Mouse (Mus musculus): ENCODE data around the gene Pex6. TPM values are rescaled to one million over a fixed set of nuclear protein-coding genes. Genes with fewer than 3 reads are reported as not detected.
A peak's percentile ranks its signal among the peaks of the same experiment; 100 is the strongest.
"Not testable (repeated sequence)": the region's sequence is repeated elsewhere in the genome, so short reads cannot be mapped to it uniquely, and the experiment has no call there.

Pex6 gene
- total RNA-seq, 2 experiments from 2014 or later = 1.9 to 3.9 TPM

GRCm38 (mm10) chr17:46728021-46728420 is 16.8 kb downstream of the Pex6 start:
- no peak for ATAC-seq (replicated peaks; ENCODE audit: low FRiP score, poor library complexity, severe bottlenecking)

- ATAC-seq (replicated peaks; ENCODE audit: low FRiP score, poor library complexity, severe bottlenecking) = no peak
These were observed 17.2 kb downstream of the Pex6 start for GRCm38 (mm10) chr17:46728496-46728895.

- ATAC-seq (replicated peaks; ENCODE audit: low FRiP score, poor library complexity, severe bottlenecking) = no peak
These were observed 17.6 kb downstream of the Pex6 start, which contains the start of gene Gnmt for GRCm38 (mm10) chr17:46728904-46729318. TSS of gene Gnmt (minus strand) at chr17:46729168.

- ATAC-seq (replicated peaks; ENCODE audit: low FRiP score, poor library complexity, severe bottlenecking) = no peak
These were observed 22.8 kb downstream of the Pex6 start for GRCm38 (mm10) chr17:46734055-46734454.

GRCm38 (mm10) chr17:46735287-46735686 is 24.0 kb downstream of the Pex6 start:
- no peak for ATAC-seq (replicated peaks; ENCODE audit: low FRiP score, poor library complexity, severe bottlenecking)

GRCm38 (mm10) chr17:46736160-46736559 is 24.9 kb downstream of the Pex6 start:
- ATAC-seq (replicated peaks; ENCODE audit: low FRiP score, poor library complexity, severe bottlenecking) = peak; percentile 74

GRCm38 (mm10) chr17:46741305-46741704 is 30.0 kb downstream of the Pex6 start:
- ATAC-seq (replicated peaks; ENCODE audit: low FRiP score, poor library complexity, severe bottlenecking) = no peak

GRCm38 (mm10) chr17:46742986-46743385 is 31.7 kb downstream of the Pex6 start:
- ATAC-seq (replicated peaks; ENCODE audit: low FRiP score, poor library complexity, severe bottlenecking) = no peak

GRCm38 (mm10) chr17:46745506-46745905 is 34.2 kb downstream of the Pex6 start:
- no peak for ATAC-seq (replicated peaks; ENCODE audit: low FRiP score, poor library complexity, severe bottlenecking)

- no peak for ATAC-seq (replicated peaks; ENCODE audit: low FRiP score, poor library complexity, severe bottlenecking)
These were observed 36.0 kb downstream of the Pex6 start for GRCm38 (mm10) chr17:46747234-46747633.

GRCm38 (mm10) chr17:46747806-46748205 is 36.5 kb downstream of the Pex6 start:
- no peak for ATAC-seq (replicated peaks; ENCODE audit: low FRiP score, poor library complexity, severe bottlenecking)

- no peak for ATAC-seq (replicated peaks; ENCODE audit: low FRiP score, poor library complexity, severe bottlenecking)
These were observed 38.0 kb downstream of the Pex6 start for GRCm38 (mm10) chr17:46749282-46749681.

- no peak for ATAC-seq (replicated peaks; ENCODE audit: low FRiP score, poor library complexity, severe bottlenecking)
These were observed 39.3 kb downstream of the Pex6 start for GRCm38 (mm10) chr17:46750580-46750979.

GRCm38 (mm10) chr17:46751056-46751793 is 40.0 kb downstream of the Pex6 start:
- no peak for ATAC-seq (replicated peaks; ENCODE audit: low FRiP score, poor library complexity, severe bottlenecking)

GRCm38 (mm10) chr17:46751794-46752556 is 40.7 kb downstream of the Pex6 start, which contains the start of gene Cnpy3:
TSS of gene Cnpy3 (minus strand) at chr17:46752214.
- ATAC-seq (replicated peaks; ENCODE audit: low FRiP score, poor library complexity, severe bottlenecking) = peak; percentile 97

GRCm38 (mm10) chr17:46758753-46759152 is 47.5 kb downstream of the Pex6 start:
- no peak for ATAC-seq (replicated peaks; ENCODE audit: low FRiP score, poor library complexity, severe bottlenecking)

GRCm38 (mm10) chr17:46763544-46763943 is 52.3 kb downstream of the Pex6 start, which contains the start of gene Ptcra:
TSS of gene Ptcra (minus strand) at chr17:46763712.
- ATAC-seq (replicated peaks; ENCODE audit: low FRiP score, poor library complexity, severe bottlenecking) = peak; percentile 38; the same call in 1 of the 2 replicates

GRCm38 (mm10) chr17:46764916-46765315 is 53.7 kb downstream of the Pex6 start:
- not testable (repeated sequence) for ATAC-seq (replicated peaks; ENCODE audit: low FRiP score, poor library complexity, severe bottlenecking)

- no peak for ATAC-seq (replicated peaks; ENCODE audit: low FRiP score, poor library complexity, severe bottlenecking)
These were observed 56.6 kb downstream of the Pex6 start for GRCm38 (mm10) chr17:46767868-46768267.

- no peak for ATAC-seq (replicated peaks; ENCODE audit: low FRiP score, poor library complexity, severe bottlenecking)
These were observed 59.3 kb downstream of the Pex6 start for GRCm38 (mm10) chr17:46770546-46770945.

GRCm38 (mm10) chr17:46771025-46771424 is 59.8 kb downstream of the Pex6 start:
- no peak for ATAC-seq (replicated peaks; ENCODE audit: low FRiP score, poor library complexity, severe bottlenecking)
